Mouse (Mus musculus): Measurements from ENCODE around the gene Gm42957. TPM values are rescaled to one million over a fixed set of nuclear protein-coding genes. Genes with fewer than 3 reads are reported as not detected.
"Not testable (repeated sequence)": the region's sequence is repeated elsewhere in the genome, so short reads cannot be mapped to it uniquely, and the experiment has no call there.

Gm42957 gene
- total RNA-seq (2022): under 1 TPM; 0.32 to 0.80 (median 0.40) TPM

GRCm38 (mm10) chr3:96634928-96635879 is at the start of gene Gm42957, which contains the start of gene Pex11b:
Gene Gm42957 (plus strand): TSS chr3:96635474.
Gene Pex11b (plus strand): TSS chr3:96635376.
- peak; percentile 87 for DNase-seq

GRCm38 (mm10) chr3:96590657-96591056 is 44.6 kb upstream of the Gm42957 start:
- DNase-seq: no peak

- DNase-seq: no peak
These were observed 41.9 kb upstream of the Gm42957 start for GRCm38 (mm10) chr3:96593374-96593773.

GRCm38 (mm10) chr3:96593790-96594560 is 41.3 kb upstream of the Gm42957 start, which contains the start of gene Polr3gl:
Gene Polr3gl (minus strand): TSS chr3:96594181.
- DNase-seq: peak; percentile 91

GRCm38 (mm10) chr3:96594851-96595250 is 40.4 kb upstream of the Gm42957 start:
- DNase-seq: no peak

GRCm38 (mm10) chr3:96595661-96596060 is 39.6 kb upstream of the Gm42957 start:
- no peak for DNase-seq

GRCm38 (mm10) chr3:96596228-96596707 is 39.0 kb upstream of the Gm42957 start, which contains the start of gene Ankrd34a:
Gene Ankrd34a (plus strand): TSS chr3:96596636.
- DNase-seq: no peak

- DNase-seq: no peak
These were observed 38.4 kb upstream of the Gm42957 start for GRCm38 (mm10) chr3:96596855-96597254.

GRCm38 (mm10) chr3:96597435-96597891 is 37.8 kb upstream of the Gm42957 start:
- DNase-seq: no peak

GRCm38 (mm10) chr3:96598156-96599068 is 36.9 kb upstream of the Gm42957 start:
- DNase-seq: peak; percentile 74

GRCm38 (mm10) chr3:96599069-96599393 is 36.2 kb upstream of the Gm42957 start:
- no peak for DNase-seq

- no peak for DNase-seq
These were observed 35.9 kb upstream of the Gm42957 start for GRCm38 (mm10) chr3:96599411-96599810.

- peak; percentile 96 for DNase-seq
These were observed 34.5 kb upstream of the Gm42957 start, which contains the start of gene Lix1l for GRCm38 (mm10) chr3:96600639-96601250. Gene Lix1l (plus strand): TSS chr3:96601149.

- peak; percentile 74 for DNase-seq
These were observed 34.0 kb upstream of the Gm42957 start for GRCm38 (mm10) chr3:96601251-96601787.

GRCm38 (mm10) chr3:96601941-96602703 is 33.2 kb upstream of the Gm42957 start:
- no peak for DNase-seq

GRCm38 (mm10) chr3:96602704-96603084 is 32.6 kb upstream of the Gm42957 start:
- DNase-seq: no peak

GRCm38 (mm10) chr3:96603311-96603710 is 32.0 kb upstream of the Gm42957 start:
- DNase-seq: no peak

GRCm38 (mm10) chr3:96606007-96606406 is 29.3 kb upstream of the Gm42957 start:
- DNase-seq: not testable (repeated sequence)

- DNase-seq: no peak
These were observed 28.7 kb upstream of the Gm42957 start for GRCm38 (mm10) chr3:96606618-96607017.

GRCm38 (mm10) chr3:96617941-96618340 is 17.3 kb upstream of the Gm42957 start:
- DNase-seq: no peak
